Mouse (Mus musculus) neural tube, embryonic 10.5 days (tissue): ENCODE results near the gene 1700028P14Rik.
A peak's percentile ranks its signal among the peaks of the same experiment; 100 is the strongest.

Experiments
- DNase-seq: peaks from one replicate; pipeline ENCODE4 v3.0.0-alpha.2; 2017; ENCODE audit warnings: low spot score; ENCODE audit errors: extremely low spot score

Gene 1700028P14Rik

DNA sequence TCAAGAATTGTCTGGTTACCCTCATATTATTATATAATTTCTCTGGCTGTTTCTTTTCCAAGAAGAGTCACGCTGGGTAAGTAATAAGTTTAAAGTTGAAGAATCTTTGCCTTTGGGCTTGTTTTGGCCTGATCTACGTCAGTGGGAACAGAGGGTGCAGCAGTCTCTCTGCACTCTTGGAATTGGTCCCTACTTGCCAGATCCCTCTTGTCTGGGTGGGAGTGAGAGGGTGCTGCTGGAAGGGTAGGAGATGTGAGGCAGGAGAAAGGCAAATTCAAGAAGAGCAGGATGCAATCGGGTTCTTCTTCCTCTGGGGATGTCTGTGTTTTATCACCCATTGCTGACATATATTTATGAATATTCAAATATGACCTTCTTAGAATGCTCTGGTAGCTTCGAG lies 42.9 kb downstream of the 1700028P14Rik start:
- no peak for DNase-seq

DNA sequence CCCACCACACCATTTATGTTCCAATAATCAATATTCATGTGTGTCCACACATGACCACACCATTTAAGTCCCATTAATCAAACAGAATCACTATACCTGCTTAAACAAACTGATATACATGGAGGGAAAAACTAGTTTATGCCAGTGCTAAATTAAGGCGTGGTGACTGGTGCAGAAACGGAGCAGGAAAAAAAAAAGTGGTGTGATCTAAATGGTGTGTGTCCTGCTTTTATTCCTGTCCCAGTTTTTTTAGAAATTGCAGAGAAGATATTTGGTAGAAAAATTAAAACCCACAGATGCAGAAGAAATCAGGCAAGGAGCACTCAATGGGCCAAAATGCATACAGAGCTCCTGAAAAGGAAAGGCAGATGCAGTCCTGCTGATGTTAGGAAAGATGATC lies 44.7 kb downstream of the 1700028P14Rik start:
- DNase-seq = no peak

DNA sequence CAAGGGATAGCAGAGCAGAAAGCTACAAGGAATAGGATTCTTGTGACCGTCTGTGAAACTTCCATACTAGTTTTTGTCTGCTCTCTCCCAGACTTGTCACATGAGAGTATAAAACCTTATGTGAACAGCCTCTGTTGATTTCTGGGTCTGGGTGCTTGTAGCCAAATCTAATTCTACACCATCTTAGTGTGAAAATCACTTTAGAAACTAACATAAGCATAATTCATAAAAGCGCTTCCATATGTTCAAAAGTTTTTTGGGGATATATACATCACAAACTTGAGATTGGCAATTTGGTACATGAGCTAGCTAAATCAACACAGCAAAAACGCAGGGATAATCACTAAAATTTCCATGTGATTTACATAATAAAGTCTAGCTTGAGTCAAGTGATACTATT lies 57.7 kb downstream of the 1700028P14Rik start:
- no peak for DNase-seq

DNA sequence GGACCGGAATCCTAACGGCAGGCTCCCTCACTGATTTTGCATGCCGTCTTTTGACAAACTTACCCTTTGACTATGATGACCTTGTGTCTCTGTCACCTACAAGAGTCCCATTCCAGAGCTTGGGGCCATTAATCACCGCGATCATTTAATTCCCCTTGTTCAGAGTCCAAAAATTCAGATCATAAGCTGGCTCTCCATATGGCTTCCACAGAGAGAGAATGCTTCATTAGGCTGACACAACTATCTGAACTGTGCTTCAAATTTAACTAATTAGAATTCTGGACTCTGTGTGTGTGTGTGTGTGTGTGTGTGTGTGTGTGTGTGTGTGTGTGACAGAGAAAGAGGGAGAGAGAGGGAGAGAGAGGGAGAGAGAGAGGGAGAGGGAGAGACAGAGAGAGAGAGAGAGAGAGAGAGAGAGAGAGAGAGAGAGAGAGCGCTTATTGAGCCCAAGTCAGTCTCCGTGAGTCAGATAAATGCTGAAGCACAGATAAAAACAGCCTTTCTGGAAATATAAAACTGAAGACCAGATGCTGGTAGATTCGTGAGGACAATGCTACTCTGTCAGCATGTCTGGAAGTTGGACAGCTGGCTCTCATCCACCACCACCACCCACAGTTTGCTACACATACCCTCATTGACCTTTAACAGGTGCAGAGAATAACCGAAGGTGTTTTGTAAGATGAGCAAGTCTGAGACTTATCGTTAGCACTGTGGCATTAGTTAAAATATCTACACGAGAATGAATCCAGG lies 73.8 kb downstream of the 1700028P14Rik start:
- DNase-seq = no peak

DNA sequence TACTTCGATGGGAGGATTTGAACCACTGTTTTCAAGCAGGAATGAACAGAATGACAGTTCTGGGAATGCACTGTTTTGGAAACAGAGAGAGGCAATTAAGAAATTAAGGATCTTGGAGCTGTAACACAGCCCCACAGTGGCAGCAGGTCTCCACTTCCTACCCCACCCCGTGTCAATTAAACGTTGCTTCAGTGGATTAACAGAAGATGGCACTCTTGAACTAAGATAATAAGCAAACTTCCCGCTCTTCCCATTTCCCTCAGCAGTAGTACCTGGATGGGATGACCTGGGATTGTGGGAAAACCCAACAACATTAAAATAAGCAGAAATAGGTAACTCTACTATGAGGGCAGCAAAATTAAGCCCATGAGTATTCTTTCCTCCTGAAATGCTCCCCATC lies 75.9 kb downstream of the 1700028P14Rik start:
- DNase-seq = no peak

DNA sequence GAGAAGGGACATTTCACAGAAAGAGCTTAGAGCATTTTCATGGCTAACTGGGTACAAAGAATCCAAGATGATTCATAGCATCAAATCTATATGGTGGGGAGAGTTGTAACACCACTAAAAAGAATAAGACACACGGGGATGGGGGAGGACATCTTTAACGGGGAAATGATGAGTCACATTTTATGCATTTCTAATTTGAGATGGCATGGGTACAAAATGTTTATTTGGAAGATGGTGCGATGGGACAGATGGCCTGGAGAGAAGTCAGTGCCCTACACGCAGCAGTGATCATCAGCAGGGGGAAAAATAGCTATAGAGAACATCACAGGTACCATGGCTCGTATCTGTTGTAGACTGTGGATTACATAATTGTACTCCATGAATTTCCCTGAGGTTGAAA lies 88.9 kb downstream of the 1700028P14Rik start:
- no peak for DNase-seq

DNA sequence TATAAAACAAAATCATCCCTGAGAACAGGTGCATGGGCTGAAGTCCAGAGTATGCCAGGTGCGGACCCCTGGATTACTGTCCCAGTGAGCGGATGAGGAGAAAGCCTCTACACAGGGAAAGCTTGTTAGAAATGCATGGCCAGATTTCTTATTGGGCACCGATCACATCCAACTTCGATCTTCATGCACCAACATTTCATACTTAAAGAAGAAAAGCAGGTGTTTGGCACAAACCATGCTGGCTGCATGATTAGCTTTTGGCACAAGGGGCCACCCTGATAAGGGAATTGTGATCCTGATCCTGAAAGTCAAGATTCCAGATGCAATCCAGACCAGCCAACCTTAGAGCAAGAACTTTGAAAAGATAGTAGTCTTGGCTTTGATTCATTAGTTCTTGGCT lies 90.0 kb downstream of the 1700028P14Rik start:
- DNase-seq = no peak

DNA sequence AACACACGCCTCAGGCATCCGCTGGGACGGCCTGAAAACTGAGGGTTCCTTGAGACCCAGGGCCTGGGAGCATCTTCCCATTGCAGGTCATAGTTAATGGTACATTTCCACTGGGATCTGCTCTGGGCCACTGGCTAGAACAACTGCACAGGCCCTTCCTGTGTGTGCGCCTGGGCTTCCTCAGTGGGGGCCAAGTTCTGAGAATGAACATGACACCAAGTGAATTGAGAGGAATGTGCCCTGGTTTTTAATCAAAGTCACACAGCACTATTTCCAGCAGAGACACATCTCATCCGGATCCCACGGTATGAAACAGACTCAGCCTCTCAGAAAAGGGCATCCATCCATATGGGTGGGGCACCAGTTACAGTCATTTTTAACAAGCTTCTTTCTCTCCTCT lies 90.6 kb downstream of the 1700028P14Rik start:
- no peak for DNase-seq

DNA sequence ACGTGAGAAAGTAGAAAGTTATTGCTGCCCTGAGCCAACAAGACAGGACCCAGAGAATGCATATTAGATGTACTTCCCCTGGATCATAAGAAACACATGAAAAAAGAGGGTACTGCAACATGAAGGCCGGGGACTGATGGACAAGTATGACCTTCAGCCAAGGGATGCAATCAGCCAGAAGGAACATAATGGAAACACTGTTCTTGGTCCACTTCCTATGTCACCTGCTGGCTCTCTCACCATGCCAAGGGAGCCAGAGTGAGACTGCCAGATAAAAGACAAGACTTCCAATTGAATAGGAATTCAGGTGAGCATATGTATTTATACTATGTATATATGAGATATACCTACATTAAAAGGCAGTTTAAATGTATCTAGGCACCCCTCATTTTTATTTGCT lies 99.2 kb downstream of the 1700028P14Rik start:
- DNase-seq = no peak

DNA sequence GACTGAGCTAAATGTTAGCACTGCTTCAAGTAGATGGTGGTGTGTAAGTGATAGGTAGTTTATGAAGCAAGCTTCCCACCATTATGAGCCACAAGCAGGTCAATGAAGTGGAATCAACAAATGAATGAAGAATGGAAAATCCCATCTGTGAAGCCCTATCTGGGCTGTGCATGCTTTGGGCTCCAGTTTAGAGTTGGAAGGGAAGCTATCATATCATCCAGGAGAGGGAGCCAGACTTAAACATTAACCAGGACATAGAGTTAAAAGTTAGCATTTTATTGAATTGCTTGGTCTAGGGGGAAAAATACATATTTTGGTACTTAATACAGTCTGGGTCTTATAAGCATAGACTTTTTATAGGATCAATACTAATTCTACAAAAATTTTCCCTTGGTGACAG lies 107.0 kb downstream of the 1700028P14Rik start:
- no peak for DNase-seq

DNA sequence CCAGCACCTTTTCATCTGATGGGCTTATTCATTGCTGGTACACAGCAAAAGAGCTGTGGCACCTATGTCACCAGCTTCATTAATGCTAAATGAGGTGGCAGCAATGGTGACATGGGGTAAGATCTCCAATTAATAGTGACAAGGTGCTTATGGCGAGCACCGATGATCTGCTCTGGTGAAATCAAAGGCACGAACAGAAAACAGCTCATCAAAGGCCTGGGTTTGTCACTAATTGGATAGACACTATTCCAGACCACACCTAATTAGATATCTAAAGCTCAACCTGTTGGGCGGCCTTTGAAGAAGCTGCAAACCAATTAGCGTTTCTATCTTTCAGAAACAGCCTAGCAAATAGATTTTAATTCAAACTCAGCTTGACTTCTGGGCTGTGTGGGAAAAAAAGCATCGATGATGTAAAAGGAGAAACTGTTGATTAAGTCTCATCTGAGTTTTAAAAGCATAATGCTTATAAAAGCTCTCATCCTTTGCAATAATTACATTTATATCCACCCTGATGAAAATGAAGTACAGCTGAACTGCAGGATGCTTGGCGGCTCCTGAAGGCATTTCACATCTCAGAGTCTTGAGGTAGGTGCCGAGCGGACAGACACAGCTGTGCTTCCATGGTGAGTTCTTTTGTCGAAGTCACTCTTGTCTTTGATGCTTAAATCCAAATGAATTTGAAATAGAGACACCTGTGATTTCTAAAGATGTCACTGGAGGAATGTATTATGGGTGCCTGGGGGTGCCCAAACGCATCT lies 109.2 kb downstream of the 1700028P14Rik start:
- no peak for DNase-seq

DNA sequence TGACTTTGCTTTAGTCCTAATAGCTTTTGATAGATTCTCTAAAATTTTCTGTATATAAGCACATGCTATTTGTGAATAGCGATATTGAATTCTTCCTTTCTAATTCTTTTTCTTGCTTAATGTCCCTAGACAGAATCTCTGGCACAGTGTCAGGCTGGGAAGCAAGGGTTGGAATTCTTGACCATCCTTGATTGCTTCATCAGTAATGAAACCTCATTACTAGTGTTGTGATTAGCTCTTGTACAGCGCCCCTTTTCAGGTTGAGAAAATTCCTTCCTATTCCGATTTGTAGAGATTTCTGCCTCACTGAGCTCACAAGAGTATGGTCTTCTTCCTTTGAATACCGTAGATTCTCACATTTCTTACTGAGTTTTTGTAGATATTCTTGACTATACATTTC lies 109.9 kb downstream of the 1700028P14Rik start:
- no peak for DNase-seq

DNA sequence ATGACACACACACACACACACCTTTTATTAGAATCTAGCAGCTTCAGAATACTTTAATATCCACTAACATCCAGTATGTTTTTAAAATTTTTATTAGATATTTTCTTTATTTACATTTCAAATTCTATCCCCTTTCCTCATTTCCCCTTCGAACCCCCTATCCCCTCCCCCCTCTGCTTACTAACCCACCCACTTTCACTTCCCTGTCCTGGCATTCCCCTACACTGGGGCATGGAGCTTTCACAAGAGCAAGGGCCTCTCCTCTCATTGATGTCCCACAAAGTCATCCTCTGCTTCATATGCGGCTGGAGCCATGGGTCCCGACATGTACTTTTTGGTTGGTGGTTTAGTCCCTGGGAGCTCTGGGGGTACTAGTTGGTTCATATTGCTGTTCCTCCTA lies 116.9 kb downstream of the 1700028P14Rik start:
- DNase-seq = no peak

DNA sequence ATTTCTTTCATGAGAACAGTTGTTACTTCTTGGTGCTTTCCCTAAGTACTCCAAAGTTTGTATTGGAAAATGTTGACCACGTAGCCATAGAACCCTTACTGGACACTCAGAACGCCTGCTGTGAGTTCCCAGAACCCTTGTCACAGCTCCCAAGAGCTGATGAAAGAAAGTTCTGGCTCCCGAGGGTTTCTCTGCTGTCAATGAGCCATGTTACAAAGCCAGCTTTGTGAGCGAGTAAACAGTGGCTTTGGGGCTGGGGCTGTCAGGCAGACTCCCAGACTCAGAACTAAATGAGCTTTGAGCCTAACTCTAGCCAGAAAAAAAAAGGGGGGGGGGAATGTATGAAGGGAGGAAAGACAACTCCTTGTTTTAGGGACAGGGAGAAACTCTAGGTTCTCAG lies 120.7 kb downstream of the 1700028P14Rik start:
- no peak for DNase-seq

DNA sequence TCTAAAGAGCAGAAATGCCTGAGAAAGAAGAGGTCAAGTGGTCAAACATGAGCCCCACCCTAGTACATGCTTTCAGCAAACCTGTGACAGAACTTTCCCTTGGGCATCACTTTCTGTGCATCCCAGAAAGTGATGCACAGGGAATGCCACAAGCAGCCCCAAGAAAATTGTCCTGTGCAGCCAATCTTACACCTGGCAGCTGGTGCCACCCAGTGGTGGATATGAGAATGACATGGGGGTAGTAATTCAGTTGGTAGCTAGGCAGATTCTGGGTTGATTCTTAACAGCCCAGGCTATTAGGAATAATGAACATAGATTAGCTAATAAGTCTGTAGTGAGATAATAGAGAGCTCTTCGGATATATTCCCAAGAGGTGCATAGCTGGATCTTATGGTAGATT lies 128.9 kb downstream of the 1700028P14Rik start:
- peak; percentile 72 for DNase-seq

DNA sequence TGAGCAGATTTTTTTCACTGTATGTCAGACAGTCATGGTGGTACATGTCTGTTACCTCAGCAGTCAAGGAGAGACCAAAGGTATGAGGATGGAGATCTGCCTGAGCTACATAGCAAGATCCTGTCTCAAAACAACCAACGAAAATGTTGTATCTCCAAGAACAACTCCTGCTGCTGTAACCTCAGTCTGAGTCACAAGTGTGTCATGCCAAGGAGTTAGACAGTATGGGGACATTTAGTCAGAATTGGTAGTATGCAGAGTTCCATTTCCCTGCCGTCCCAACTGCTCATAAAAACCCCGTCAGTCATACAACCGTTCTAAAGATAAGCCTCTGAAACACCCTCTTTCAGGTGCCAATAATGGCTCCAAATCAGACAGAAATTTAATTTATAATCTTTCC lies 130.8 kb downstream of the 1700028P14Rik start:
- DNase-seq = no peak

DNA sequence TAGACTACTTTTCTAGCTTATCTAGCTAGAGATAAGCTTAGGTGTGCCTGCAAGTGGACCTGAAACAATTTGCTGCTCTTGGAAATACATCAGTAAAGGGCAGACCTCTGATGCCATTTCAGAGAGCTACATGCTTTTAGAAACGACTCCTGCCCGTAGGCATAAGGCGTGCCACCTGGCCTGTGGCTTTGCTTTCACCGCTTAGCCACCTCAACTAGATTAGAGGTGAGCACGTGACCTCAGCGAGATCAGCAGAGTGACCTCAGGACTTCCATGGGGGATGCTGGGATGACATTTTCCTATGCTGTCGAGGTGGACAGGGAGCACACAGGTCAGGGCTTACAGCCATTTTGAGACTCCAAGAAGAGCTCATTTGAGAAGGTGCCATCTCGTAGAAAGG lies 131.5 kb downstream of the 1700028P14Rik start:
- DNase-seq = no peak

DNA sequence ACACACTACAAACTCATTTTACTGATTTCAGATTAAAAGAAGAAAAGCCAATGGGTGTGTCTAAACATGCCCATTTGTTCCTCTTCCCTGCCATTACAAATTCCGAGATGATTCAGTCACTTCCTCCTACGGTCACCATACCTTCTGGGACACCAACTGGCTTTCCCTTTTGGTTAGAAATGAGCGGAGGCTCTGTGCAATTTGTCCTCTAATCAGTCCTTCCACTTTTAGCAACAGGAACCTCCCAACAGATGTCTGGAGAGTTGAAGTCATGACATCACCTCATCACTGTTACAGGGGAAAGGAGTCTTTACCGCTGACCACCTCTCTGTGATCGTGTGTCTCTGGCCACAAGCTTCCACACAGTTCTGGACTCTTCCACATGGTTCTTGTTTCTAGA lies 132.0 kb downstream of the 1700028P14Rik start:
- DNase-seq = no peak

DNA sequence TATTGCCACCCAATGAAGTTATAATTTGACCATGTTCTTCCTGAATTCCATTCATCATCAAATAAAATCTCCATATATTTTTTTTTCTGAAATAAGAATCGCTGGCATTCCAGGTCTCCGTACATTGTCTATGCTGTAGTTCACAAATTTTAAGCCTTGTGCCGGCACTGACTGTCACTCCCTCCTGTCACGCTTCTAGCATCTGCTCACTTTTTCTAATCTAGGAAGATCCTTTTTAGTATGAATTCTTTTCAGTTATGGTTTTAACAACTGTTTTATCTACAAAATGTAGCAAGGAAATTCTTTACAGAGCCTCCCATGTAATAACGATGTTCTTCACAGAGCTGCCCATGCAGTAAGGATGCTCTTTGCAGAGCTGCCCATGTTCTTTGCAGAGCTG lies 134.1 kb downstream of the 1700028P14Rik start:
- DNase-seq = no peak

DNA sequence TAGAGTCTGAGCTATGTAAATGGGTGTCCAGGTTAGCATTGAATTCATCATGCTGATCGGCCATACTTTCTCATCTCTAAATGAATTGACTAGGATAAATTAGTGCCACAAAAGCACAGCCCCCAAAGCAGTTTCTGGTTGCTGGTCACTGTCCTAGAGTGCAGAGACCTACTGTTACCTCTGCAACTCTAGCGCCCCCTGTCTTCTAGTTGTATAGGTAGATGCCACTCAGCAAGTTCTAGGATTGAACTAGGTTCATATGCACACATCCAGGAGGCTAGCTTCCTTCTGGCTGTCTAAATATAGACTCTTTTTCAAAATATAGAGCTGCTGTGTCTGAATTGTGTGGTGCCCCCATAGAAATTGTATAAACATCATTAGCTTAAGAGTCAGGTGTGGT lies 141.3 kb downstream of the 1700028P14Rik start:
- peak; percentile 5 for DNase-seq
